Mouse (Mus musculus) retina, postnatal 7 days (tissue): ENCODE results near the gene Hrh2.

Experiments used
- DNase-seq: peaks from one replicate; pipeline ENCODE4 v3.0.0-alpha.2; 2012; ENCODE audit warnings: low read depth, low spot score

The Hrh2 gene

DNA sequence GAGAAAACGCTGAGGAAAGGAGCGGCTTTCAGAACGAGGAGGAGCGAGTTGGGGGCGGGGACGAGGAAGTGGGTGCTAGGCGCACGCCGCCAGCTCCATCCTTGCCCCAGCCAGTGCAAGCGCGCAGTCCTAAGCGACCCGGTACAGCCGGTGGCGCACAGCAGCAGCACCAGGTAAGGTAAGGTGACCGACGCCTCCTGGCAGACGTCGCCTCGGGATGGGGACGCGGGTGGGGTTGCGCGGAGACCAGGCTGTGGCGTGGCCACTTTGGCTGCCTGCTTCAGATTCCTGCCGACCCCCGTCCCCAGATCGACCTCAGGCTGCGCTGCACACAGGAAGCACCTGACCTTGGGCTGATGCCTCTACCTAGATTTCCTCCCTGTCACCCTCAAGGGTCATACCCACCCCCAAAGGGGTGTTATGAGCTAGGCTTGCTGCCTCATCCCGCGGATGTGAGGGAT lies at the start of gene Hrh2:
Gene Hrh2, plus strand, starts transcription at position 109 of the 461 bp plus-strand sequence.
- DNase-seq = no peak

DNA sequence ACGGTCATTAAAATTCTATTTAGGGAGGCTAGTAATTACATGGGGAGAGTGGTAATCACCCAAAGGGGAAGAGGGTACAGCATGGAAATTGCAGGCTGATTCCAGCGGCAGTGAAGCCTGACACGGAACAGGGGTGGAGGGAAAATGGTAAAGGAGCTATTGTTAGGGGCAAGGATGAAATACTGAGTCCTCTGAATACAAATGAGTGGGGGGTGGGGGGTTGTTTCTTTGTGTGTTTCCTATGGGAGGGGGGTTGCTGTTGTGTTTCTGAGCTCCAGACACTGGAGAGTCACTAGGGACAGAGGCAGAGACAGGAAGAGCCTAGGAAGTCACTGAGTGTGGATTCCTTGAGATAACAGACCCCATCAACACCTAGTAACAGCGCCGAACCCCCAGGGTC lies 48.1 kb upstream of the Hrh2 start:
- no peak for DNase-seq

DNA sequence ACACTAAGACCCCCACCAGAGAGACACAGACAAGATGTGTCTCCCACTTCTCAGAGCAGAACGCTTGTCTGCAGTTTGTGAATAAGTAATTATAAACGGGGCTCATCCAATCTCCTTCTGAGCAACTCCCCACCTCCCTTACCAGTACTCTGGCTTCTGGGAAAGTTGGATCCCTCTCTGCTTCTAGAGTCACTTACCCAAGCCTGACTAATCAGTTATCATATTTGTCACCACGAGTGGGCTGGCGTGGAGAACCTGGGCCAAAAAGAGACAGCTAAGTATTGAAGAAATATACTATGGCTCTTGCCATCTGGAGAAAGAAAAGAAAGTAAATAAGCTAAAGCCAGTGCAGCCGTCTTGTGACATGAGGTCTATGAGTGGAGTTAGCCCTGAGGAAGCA lies 47.3 kb upstream of the Hrh2 start:
- no peak for DNase-seq

DNA sequence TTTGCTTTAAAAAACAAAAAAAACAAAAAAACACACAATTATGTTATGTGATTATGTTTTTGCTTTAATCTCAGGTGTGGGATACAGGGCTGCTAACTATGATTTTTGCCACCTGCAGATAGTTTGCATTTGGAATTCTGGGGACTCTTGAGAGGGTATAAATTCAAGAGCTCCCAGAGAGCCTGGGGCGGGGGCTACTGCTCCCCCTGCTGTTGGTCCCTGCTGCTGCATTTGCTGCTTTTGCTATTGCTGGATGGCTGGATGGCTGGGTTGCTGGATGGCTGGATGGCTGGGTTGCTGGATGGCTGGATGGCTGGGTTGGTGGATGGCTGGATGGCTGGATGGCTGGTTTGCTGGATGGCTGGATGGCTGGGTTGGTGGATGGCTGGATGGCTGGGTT lies 44.6 kb upstream of the Hrh2 start:
- DNase-seq = no peak

DNA sequence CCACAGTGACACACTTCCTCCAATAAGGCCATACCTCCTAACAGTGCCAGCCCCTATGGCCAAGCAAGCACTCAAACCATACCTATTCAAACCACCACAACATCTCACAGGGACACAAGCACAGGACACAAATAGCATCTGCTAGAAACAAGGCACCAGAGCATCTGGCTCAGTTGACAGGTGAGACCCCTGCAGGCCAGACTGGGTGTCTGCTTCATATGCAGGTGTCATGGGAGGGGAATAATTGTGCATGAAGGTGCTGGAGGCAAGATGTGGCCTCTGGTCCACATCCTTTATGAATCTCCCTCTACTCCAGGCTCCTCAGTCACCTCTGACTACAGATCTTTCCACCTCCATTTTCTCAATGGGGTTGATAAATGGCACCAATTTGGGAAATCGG lies 39.5 kb upstream of the Hrh2 start:
- no peak for DNase-seq

DNA sequence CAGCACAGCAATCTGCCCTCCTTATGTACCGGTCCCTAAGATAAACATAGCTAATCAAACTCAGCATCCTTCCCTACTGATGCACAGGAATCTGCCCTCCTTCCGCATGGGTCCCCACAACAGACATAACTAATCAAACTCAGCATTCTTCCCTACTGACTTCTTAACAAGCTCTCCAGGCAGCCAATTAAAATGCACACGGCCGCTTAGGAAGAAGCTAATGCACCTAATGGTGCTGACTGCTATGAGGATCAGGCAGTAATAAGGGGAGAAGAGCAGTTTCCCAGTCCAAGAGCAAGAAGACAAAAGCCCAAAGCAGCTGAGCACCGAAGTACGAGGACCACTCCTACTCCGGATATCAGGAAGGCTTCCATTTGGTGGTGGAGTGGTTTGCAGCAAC lies 39.0 kb upstream of the Hrh2 start:
- no peak for DNase-seq

DNA sequence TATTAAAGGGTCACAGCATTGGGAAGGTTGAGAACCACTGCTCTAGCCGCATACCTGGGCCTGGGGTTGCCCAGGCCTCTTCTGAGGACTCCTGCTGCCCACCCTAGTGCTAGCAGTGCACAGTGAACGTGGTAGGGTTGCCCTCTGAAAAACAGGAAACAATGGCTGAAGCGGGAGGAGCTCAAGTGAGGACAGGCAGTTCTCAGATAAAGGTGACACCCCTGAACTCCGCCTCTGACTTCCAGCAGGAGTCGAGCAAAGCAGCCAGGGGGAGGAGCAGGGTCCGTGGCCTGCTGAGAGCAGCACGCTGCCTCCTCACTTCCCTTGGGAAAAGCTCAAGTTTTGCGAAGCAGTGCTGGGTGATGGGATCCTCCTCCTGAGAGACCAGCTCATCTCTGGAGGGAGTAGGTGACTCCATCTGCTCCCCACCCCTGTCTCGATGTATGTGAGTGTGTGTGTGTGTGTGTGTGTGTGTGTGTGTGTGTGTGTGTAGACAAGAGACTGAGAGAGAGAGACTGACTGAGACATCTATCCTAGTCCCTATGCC lies 38.2 kb upstream of the Hrh2 start:
- DNase-seq = no peak

DNA sequence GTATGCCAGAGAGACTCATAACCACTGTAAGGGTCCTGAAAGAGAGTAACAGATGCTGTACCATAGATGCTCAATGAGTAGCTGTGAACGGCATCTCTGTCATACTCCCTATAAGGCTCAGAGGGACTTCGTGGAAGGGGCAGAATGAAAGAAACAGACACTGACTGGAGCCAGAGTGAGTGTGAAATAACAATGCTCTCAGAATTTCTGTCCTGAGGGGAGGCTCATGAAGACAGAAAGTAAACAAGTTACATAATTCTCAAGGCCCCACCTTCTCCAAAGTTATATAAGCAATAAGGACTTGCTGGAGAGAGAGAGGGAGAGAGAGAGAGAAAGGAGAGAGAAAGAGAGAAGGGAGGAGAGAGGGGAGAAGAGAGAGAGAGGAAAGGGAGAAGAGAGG lies 36.1 kb upstream of the Hrh2 start:
- DNase-seq = no peak

DNA sequence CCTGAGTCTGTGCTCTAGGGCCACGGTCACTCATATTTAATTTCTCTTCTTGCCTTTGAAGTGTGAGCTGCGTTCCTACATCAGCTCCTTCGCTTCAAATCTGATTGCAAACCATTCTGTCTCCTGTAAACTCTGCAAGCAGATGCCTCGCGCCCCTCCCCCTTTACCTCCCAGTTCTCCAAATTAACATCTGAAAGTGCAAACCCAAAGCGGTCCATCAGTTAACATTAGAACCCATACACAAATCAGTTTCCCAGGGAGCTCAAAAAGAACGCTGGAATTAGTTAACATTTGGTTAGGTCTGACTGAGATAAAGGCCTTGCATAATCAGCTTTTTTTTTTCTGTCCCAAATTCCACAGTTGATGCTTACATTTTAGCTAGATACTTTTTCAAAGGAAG lies 32.7 kb upstream of the Hrh2 start:
- DNase-seq = no peak

DNA sequence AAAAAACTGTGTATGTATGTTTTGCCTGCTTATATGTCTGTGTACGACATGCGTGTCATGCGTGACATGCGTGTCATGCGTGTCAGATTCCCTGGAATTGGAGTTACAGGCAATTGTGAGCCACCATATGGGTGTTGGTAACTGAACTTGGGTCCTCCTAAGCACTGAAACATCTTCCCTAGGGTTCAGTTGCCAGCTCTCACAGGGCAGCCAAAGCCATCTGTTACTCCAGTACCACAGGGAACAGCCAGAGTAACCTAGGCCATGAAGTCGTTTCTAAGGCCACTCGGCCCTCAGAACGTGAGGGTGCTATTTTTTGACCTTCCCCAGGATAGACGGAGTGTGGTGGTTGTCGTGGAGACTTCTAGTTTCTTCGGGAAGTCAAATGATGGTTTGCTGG lies 32.2 kb upstream of the Hrh2 start:
- DNase-seq = no peak

DNA sequence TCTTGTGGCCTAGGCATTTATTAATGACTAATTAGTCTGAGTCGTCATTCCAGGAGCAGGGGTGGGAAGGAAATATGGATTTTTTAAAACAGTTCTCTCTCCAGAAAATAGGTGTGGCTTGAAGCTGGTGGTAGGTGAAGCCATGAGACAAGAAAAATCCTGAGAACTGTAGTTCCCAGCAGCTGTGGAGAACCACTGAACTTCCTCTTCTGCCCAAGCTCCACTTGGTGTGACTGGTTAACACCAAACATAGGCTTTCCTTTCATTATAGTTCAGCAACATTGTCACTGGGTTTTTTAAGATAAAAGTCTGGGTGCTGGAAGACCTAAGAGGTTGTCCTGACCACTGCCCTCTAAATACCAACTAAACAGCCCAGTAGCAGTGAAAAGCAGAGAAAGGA lies 31.4 kb upstream of the Hrh2 start:
- DNase-seq = no peak

DNA sequence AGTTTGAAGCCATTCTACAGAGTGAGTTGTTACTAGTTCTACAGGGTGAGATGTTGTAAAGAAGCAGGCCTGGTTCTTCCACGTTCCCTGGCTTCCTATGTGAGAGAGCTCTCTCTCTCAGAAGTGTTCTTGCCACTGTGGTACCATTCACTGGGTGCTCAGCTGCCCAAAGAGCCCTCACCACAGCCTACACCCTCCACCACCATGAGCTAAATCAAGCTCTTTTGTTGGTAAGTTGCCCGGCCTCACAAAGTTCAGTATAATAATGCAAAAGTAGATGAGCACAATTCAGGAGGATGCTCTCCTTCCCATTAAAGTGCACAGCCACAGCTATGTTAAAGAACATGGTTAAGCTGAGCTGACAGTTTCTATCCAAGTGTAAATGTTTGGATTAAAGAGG lies 30.4 kb upstream of the Hrh2 start:
- no peak for DNase-seq

DNA sequence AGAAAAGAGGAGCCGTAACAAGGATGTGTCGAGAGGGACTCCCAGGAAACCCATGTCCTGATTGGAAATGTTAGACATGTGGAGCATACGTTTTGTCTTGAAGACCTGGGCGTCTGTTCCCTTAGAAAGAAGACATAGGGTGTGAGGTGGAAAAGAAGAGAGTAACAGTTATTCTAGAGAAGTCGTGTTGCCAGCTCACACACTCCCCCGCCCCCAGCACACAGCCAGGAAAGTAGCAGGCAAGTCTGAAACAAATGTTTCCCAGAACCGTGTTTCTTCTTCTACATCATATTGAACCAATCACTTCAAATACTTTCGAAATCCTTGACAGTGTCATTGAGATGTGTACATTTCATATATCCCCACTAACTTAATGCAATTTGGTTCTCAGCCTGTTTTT lies 28.6 kb upstream of the Hrh2 start:
- no peak for DNase-seq

DNA sequence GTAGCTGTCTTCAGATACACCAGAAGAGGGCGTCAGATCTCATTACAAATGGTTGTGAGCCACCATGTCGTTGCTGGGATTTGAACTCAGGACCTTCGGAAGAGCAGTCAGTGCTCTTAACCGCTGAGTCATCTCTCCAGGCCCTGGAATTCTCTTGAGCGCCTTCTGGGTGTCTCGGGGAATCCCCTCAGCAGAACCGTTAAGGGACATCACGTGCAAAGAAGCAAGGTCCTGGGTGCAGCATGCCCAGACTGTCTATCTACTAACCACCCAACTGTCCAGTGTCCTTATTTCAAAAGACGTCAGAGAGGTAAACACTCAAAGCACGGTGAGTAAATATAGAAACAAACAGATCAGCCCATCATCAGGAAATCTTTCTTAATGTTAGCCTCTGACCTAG lies 27.5 kb upstream of the Hrh2 start:
- DNase-seq = no peak

DNA sequence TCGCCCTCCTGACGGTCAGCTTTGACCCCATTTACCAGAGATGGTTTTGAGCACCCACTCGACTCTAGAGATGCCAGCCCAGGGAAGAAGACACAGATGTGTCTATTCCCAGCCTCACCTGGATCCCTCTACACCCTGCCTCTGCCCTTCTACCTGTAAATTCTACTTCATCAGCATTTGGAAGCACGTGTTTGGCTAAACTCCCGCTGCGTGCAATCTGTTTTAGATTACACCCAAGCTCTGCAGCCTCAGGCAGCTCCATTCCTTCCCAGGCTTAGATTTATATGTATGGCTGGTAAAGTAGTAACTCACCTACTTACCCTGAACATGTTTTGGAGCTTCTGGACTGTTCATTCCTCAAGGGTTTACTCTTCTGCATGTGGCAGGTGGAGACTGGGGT lies 26.9 kb upstream of the Hrh2 start:
- no peak for DNase-seq

DNA sequence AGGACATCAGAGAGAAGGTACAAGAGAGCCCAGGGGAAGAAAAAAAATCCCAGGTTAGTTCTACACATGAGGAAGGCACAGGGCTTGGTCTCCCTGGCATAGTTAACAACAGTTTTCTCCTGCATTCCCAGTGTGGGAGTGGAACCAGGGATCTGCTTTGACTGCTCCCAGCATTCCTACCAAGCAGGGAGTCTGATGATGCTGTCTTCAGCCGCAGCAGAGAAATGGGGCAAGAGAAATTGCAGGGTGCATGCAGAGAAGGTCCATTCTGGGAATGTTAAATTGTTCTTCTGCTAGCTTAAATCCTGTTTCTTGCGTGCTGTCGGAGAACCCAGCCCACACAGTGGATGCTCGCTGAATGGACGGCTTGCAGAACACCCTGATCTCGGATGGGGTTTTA lies 26.2 kb upstream of the Hrh2 start:
- no peak for DNase-seq

DNA sequence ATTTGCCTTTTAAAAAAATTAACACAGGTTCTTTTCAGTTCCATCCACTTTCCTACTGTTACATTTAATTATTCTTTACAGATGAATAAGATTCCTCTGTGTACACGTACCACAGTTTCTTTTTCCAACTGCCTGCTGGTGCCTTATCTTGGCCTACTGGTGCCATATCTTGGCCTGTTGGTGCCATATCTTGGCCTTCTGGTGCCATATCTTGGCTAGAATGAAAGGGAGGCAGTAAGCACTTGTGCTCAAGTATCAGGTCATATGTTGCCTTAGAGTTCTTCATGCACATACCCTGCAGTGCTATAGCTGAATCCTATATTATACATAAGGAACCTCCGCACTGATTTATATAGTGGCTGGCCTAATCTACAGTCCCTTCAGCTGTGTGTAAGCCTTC lies 24.9 kb upstream of the Hrh2 start:
- DNase-seq = no peak

DNA sequence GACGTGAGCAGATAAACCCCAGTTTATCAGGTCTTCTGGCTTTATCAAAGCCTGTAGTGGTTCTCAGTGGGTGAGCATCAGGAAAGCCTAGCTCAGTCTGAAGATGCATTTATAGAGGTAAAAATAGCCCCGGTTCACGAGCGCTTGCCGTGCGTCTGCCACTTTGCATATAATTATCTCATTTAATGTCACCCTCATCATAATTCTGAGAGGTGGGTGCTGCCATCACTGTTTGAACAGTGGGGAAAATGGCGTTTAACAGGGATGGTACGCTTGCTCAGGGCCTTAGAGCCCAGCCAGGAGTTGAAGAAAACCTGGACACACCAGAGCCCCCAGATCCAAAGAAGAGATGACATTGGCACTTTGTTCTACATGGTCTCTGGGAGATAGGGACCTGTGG lies 23.3 kb upstream of the Hrh2 start:
- DNase-seq = no peak

DNA sequence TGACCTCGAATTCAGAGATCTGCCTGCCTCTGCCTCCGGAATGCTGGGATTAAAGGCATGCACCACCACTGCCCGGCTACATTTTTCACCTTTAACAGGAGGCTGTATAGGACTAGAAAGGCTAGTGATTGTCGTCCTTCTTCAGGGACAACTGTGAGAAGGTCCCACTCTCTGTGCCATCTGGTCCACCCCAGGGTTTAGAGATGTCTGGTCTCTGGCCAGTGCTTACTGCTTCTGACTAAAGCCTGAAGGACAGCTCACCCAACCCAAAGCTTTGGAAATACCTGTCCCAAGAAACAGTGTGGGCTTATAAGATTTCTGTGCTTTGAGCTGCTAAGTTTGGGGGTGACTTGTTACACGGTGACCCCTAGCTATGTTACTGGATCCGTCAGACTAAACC lies 21.6 kb upstream of the Hrh2 start:
- DNase-seq = no peak

DNA sequence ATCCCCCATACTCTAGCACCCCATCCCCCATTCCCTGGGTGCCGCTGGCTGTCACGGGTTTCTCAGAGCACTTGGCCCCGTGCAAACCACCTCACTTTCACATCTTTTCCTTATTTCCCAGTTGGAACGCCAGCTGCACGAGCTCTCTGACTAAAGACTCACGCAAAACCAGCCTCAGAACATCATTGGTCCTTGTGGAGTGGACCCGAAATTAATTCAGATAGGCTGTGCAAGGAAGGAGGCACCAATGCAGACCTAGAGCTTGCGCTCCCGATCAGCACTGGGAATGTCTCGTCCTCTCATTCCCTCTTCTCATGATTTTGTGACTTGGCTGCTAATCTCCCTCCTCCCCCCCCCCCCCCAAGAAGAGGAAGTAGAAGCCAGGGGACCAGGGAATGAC lies 20.6 kb upstream of the Hrh2 start:
- no peak for DNase-seq

DNA sequence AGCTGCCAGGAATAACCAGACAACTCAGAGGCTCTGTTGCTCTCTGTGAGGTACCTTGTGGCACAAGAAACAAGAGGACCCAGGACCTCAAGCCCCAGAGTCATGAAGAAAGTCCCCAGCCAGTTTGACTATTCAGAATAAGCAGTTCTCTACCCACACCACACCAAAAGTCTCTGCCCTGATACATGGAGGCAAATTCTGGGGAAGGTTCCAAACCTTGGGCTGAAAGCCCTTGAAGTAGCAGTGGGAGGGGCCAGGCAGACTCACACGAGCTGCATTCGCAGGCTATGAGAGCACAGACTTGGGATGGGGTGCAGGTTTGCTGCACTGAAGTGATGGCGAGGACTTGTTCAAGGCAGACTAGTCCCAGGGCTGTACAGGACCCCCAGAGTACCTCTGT lies 20.2 kb upstream of the Hrh2 start:
- DNase-seq = no peak

DNA sequence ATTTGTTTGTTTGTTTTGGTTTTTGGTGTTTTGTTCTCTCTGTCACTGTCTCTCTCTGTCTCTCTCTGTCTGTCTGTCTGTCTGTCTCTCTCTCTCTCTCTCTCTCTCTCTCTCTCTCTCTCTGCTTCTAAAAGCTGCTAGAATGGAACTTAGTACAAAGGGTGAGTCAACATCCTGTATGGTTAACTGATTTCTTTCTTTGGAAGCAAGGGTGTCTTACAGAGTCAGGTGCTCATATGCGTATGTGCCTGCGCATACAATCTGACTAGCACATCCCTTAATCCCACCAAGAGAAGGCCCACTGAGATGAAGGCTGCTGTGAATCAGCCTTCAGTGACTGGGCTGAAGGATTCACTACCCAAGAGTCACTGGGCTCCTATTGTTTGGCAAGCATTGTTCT lies 18.0 kb upstream of the Hrh2 start:
- no peak for DNase-seq

DNA sequence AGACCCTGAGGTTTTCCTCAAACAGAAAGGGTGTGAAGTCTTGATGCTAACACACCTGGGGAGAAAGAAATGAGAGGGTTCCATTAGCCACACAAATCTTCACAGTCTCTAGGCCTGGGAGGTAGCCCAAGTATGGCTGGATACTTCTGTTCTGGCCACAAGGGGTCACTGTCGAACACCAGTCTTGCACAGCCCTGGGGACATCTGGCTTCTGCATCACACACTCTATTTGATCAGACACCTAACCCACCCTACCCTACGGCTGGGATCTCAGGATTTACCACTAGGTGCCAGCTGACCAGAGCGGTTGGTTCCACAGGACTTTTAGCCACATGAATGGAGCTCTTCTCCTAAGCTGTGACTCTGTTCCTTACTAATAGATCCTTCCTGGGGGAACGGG lies 17.2 kb upstream of the Hrh2 start:
- no peak for DNase-seq

DNA sequence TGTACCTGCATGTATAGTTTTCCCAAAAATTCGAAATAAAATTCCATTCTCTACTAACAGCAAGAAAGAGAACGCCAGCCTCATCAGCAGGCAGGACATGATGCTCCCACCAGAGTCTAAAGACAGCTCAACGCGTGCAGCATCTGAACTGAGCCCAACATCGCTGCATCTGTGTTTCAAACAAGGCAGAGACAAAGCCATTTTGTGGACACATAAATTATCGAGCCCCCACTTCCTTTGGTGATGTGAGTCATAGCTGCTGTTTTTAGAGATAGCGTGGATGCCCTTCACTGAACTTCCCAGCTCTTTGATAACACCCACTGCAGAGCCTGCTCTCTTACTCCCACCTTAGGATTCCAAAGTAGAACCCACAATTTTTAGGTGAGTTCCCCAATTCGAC lies 16.5 kb upstream of the Hrh2 start:
- no peak for DNase-seq
